Mouse (Mus musculus) lung, postnatal 25 days (tissue): ENCODE data around the gene Pxn.
"Not testable (repeated sequence)": the region's sequence is repeated elsewhere in the genome, so short reads cannot be mapped to it uniquely, and the experiment has no call there.

ENCODE experiments used
- DNase-seq: peaks from one replicate; pipeline ENCODE4 v3.0.0; 2022; ENCODE audit warnings: low spot score

Gene Pxn

GRCm38 (mm10) chr5:115486726-115487125, 19.8 kb upstream of the Pxn start:
- no peak for DNase-seq

- no peak for DNase-seq
These were observed 19.1 kb upstream of the Pxn start for GRCm38 (mm10) chr5:115487353-115487752.

GRCm38 (mm10) chr5:115487942-115488580, 18.4 kb upstream of the Pxn start:
- no peak for DNase-seq

GRCm38 (mm10) chr5:115488841-115489698, 17.4 kb upstream of the Pxn start:
- DNase-seq: peak; percentile 83

GRCm38 (mm10) chr5:115489699-115490637, 16.5 kb upstream of the Pxn start:
- DNase-seq: peak; percentile 89

- no peak for DNase-seq
These were observed 15.9 kb upstream of the Pxn start for GRCm38 (mm10) chr5:115490638-115491000.

GRCm38 (mm10) chr5:115491076-115491475, 15.4 kb upstream of the Pxn start:
- DNase-seq: no peak

GRCm38 (mm10) chr5:115491771-115492322, 14.6 kb upstream of the Pxn start:
- peak; percentile 76 for DNase-seq

GRCm38 (mm10) chr5:115492711-115493335, 13.7 kb upstream of the Pxn start:
- no peak for DNase-seq

GRCm38 (mm10) chr5:115493441-115493840, 13.0 kb upstream of the Pxn start:
- no peak for DNase-seq

- not testable (repeated sequence) for DNase-seq
These were observed 10.9 kb upstream of the Pxn start for GRCm38 (mm10) chr5:115495618-115496017.

GRCm38 (mm10) chr5:115497033-115497432, 9.4 kb upstream of the Pxn start:
- no peak for DNase-seq

- no peak for DNase-seq
These were observed 7.9 kb upstream of the Pxn start for GRCm38 (mm10) chr5:115498307-115499240.

GRCm38 (mm10) chr5:115500383-115500935, 6.0 kb upstream of the Pxn start:
- DNase-seq: no peak

- DNase-seq: no peak
These were observed 3.4 kb upstream of the Pxn start for GRCm38 (mm10) chr5:115503035-115503434.

GRCm38 (mm10) chr5:115505617-115506016, 859 bp upstream of the Pxn start:
- not testable (repeated sequence) for DNase-seq

GRCm38 (mm10) chr5:115507267-115507980, 948 bp downstream of the Pxn start:
- DNase-seq: no peak

GRCm38 (mm10) chr5:115507981-115508858, 1.7 kb downstream of the Pxn start:
- DNase-seq: peak; percentile 65

GRCm38 (mm10) chr5:115508859-115509147, 2.3 kb downstream of the Pxn start:
- DNase-seq: no peak
